ENCODE assay signal across 22 mouse cellular contexts in the genomic region with DNA sequence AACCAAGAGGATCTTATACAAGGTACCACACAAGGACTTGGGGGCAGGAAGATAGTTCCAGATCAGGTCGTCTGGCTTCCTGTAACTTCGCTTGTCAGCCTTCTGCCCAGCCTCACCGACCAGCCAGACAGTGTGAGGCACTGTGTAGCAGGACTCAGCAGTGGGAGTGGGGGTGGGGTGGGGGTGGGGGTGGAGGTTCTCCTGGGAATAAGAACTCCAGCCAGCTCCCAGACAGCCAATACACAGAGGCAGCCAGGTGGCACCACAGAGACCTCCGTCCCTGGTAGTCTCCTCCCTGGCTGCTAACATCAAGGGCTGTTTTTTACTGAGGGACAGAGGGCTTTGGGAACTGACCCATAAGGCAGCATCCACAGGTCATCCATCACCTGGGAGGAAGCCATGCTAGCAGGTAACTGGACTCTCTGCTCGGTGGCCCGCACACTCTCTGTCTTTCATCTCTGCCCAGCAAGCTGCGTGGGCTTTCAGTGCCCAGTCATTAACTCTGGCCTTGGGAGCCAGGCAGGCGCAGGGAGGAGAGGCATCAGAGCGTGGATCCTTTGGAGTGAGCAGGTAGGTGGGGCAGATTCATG.
"Had no signal": no experiment of that assay in that cellular context is flagged by ENCODE, and none has a peak within 500 bp of the region (broad histone marks: within the 10 kb centered on the region; RNA-seq: fewer than 3 reads in every experiment).

No protein-coding gene starts in this region.

- DNase-seq: gastrocnemius, adult 2 months; gastrocnemius, postnatal 10 days; gastrocnemius, postnatal 25 days; heart, adult 2 months; heart, postnatal 10 days; heart, postnatal 4 days; kidney, adult 11 months; kidney, postnatal 14 days; layer of hippocampus, adult 9-11 months; layer of hippocampus, postnatal 36 days; left cerebral cortex, postnatal 4 days had no signal

- H3K9me3 ChIP-seq: hindbrain, embryonic 12.5 days; hindbrain, embryonic 15.5 days; limb, embryonic 15.5 days had no signal

- H3K4me3 ChIP-seq: gastrocnemius, adult 2 months; heart, adult 2 months; heart, embryonic 12.5 days; hindbrain, embryonic 10.5 days; hindbrain, embryonic 12.5 days; hindbrain, embryonic 15.5 days; limb, embryonic 13.5 days; limb, embryonic 15.5 days; liver, embryonic 12.5 days had no signal

- H3K27me3 ChIP-seq: heart, embryonic 12.5 days; hindbrain, embryonic 12.5 days; hindbrain, embryonic 15.5 days; limb, embryonic 13.5 days; limb, embryonic 15.5 days had no signal

- H3K4me1 ChIP-seq: hindbrain, embryonic 15.5 days; liver, embryonic 12.5 days had no signal

- H3K27ac ChIP-seq: gastrocnemius, adult 2 months; heart, adult 2 months; hindbrain, embryonic 10.5 days; hindbrain, embryonic 12.5 days; hindbrain, embryonic 15.5 days; hindbrain, postnatal 0 days; limb, embryonic 13.5 days; limb, embryonic 15.5 days; liver, embryonic 12.5 days; liver, embryonic 14.5 days had no signal

- H3K4me2 ChIP-seq: heart, embryonic 12.5 days; hindbrain, embryonic 12.5 days; hindbrain, embryonic 15.5 days; limb, embryonic 13.5 days; limb, embryonic 15.5 days; liver, embryonic 12.5 days had no signal

- ATAC-seq: forebrain, embryonic 16.5 days; hindbrain, postnatal 0 days; intestine, embryonic 16.5 days; liver, embryonic 12.5 days had no signal

- H3K36me3 ChIP-seq: heart, embryonic 12.5 days; hindbrain, embryonic 10.5 days; hindbrain, embryonic 12.5 days; hindbrain, embryonic 15.5 days; limb, embryonic 13.5 days; limb, embryonic 15.5 days; liver, embryonic 12.5 days had no signal

- H3K9ac ChIP-seq: heart, embryonic 12.5 days; hindbrain, embryonic 12.5 days; hindbrain, embryonic 15.5 days; limb, embryonic 13.5 days; limb, embryonic 15.5 days; liver, embryonic 12.5 days; liver, embryonic 14.5 days had no signal
